Mouse (Mus musculus) mouse embryonic stem cell (cell line): Measurements from ENCODE around the gene Enox1.

Source experiments
- in situ Hi-C, 2 experiments: fragments of 300-500 bp; cut with MboI; formaldehyde crosslinking; loops; 1 replicate in 1 of 2; 3 replicates in 1 of 2; pipeline ENCODE4 v1.14.3; 2019 to 2020; ENCODE audit warnings: low sequenced_read_pairs in 2 of 2, low pct_unique_long_range_greater_than_20kb in 1 of 2, mixed read lengths in 1 of 2; ENCODE audit not compliant: unreplicated experiment in 1 of 2

Gene Enox1

DNA sequence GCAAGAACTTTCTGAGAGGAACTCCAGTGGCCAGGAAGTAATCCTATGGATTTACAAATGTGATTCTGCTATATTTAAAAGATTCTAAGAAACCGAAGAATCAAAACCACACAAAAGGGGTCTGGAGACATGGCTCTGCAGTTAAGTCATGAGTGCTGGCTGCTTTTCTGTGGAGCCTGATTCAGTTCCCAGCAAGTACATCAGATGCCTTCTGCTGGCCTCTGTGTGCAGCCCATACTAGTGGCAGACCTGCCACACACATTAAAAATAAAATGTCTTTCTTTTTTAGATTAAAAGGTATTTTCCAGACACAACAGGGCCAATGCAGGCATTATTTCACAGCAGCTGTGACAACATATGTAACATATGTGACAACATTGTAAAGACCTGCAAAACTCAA is 235.9 kb downstream of the Enox1 start:
- in situ Hi-C loops = no loop called here

DNA sequence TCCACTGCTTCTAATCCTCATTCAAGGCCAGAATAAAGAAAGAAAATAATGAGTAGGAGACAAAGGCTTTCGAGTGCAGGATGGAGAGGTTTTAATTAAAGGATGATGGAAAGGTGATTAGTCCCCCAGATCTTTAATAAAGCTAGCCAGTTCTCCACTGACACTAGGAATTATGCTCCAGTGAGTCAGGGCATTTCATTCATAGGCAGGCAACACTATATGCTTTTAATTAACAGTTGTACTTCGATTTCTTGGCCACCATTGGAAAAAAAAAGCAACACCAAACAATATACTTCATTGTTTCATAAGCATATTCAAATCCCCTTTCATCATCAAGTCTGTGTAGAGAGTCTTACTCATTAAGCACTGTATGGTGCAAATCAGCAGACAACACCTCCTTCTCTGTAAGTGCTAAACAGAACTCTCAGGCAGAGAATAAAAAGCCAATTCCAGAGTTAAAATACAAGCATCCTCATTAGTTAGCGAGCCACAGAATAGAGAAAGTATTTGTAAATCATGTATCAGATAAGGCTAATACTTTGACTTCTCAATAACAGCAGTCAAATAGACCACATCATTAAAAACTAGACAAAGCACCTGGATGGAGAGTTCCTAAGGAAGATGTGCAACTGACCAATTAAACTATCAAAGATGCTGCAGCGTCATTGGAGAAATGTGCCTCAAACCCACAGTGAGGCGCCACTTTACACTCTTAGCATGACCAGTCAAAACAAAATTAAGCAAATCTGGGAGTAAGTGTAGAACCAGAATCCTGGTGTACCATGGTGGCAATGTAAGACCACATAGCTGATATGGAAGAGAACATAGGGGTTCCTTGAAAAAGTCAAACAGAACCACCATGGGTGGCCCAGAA is 249.9 kb downstream of the Enox1 start:
- in situ Hi-C loops = no loop called here

DNA sequence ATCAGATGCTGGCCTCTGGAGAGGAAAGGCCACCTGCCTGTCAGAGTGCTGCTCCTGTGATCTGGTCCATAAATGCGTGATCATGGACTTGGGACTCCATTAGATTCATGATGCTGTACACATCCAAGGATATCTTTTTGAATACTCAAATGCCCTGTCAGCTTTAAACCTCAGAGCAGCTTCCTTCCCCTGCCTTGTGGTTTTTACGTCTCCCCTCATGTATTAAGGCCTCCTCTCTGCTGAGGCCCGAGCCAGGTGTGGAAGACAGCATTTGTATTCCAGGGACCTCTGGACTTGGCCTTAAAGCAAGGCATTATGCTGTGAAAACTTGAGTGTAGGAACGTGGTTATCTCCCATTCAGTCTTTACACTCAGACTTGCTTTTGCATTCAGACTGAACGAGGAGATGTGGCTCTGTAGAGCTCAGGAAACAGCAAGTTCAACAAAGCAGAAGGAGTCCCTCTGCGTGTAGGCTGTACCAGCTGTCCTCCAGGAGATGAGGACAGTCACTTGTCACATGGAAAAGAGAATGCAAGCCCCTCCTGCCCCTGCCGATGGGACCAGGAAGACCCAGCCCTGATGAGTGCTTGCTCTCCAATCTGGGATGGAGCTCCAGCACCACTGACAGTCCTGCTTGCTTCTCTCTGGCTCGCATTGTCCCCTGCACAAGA is 252.8 kb downstream of the Enox1 start:
- in situ Hi-C loops = no loop called here

DNA sequence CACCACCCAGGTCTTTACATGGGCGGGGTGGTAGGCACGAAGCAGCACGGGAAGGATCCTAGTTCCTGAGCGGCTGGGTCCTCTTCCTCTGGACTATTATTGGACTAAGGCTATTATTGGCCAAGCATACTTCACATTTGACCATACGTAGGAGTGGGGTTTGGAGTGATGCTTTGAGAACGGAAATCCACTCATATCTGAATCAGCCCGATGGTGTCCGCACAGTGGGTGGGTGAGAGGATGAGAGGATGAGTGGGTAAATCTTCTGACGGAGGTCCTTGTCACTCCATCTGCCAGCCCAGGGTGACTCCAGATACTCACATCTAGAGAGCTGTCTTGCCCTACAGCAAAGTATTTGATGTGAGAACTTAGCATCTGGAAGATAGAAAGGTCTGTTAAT is 253.8 kb downstream of the Enox1 start:
- in situ Hi-C loops = no loop called here

DNA sequence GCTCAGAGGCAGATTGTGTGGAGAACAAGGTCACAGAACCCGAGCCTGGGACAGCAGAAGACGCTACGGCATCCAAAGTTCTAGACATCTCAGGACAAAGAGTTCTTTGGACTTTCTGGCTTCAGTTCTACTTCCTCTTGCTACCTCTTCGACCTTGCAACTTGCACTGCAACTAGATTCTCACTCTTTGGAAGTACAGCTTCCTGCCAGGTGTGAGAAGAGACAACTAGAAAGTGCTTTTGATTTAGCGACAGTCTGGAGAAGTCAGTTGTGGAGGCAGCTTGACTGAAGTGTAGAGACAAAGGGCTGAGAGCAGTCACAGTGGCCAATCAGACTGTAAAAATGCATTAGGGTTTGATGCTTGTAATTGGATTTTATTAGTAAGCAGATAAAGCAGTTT is 256.5 kb downstream of the Enox1 start:
- in situ Hi-C loops = no loop called here

DNA sequence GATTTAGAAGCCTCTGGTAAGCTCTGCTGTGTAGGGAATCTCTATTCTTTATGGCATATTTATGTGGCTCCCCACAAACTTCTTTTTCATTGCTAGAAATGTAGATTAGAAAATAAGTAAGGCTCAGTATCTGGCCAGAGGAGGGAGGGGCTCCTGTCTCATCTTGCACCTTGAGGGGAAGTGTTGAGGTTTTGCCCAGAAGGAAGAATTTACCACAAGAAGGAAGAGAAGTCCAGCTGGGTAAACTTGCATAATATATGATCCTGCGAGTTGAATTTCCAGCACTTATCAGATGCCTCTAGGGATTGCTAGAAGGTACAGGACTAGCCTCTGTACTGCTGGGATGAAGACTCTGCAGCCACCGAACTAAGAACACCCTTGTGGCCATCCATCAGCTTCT is 259.8 kb downstream of the Enox1 start:
- in situ Hi-C loops = no loop called here

DNA sequence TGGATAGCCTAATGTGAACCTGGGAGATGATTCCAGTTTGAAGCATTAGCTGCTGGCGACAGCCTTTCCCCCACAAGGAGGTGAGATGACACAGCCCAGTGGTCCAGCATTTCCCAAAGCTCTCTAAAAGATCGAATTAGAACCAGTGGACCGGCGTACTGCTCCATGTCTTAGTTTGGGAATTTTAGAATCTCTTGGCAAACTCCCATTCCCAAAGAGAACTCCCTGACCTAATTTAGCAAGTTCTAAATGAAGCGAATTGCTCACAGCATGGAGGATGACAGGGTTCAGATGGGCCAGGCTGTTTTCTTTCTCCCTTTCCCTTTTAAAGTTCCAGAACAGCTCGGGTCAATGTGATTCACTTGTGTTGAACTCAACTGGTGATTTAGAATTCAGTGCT is 264.5 kb downstream of the Enox1 start:
- in situ Hi-C loops = no loop called here

DNA sequence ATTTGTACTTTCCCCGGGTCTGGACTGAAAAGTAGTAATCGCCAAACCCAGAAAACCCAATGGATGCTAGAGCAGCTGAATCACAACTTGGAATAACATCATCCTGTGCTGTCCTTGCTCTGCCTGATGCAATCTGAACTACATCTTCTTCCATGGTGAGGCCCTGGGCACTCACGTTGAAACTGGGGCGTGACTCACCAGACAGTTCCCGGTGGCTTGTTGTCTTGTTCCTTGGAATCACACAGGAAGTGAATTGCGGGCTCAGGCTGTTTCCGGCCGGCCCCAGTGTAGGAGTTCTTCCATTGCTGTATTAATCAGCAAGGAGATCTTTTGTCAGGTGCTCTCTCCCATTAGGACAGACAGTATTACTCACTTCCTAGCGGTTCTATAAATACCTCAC is 266.6 kb downstream of the Enox1 start:
- in situ Hi-C loops = no loop called here

DNA sequence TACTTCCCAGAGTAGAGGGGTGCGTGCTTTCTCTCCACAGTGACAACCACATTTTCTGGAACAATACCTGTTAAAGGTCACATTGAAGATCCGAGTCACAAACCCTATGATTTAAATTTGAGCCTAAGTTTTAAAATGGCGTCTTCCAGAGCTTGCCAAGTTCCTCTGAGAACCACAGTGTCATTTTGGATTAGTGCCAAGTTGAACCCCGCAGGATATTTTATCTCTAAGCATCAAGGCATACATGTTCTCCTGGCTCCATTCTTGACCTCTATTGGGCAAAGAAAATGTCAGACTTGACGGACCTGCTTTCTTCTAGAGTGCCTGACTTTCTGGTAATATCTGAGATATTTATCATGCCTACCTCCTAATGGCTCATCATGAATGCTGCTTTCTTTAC is 282.9 kb downstream of the Enox1 start:
- in situ Hi-C loops = no loop called here

DNA sequence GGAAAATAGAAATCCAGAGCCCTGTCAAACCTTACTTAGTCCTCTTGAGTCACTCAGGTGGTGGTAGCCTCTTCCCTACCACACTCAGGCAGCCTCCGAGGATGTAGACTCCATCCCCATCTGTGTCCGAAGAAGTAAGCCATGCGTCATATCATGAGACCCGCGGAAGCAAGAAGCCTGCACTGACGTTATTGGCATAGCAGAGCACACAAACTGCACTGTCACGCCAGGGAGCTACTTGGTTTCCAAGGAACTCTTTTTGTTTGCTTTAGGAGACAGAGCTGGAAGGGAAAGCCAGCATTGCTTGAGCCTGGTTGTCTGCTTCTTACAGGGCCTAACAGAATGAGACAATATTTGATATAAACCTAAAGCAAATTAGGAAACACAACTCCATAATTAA is 284.2 kb downstream of the Enox1 start:
- in situ Hi-C loops = no loop called here

DNA sequence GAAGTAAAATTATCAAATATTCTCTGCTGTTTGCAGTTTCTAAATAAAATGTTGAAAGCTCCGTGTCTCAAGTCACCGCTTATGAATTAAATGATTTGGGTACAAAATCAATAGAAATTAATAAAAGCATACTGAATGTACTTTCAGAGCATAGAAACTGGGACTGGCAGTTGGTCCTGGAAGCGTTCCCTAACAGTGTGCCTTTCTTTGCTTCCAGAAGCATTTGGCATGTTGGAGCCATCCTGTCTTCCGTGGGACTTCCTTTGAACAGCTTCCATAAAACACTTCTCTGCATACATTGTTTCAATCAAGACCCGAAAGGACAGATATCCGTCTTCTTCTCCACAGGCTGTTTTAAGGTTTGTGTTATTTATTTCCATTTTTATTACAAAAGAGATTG is 285.0 kb downstream of the Enox1 start:
- in situ Hi-C loops = no loop called here

DNA sequence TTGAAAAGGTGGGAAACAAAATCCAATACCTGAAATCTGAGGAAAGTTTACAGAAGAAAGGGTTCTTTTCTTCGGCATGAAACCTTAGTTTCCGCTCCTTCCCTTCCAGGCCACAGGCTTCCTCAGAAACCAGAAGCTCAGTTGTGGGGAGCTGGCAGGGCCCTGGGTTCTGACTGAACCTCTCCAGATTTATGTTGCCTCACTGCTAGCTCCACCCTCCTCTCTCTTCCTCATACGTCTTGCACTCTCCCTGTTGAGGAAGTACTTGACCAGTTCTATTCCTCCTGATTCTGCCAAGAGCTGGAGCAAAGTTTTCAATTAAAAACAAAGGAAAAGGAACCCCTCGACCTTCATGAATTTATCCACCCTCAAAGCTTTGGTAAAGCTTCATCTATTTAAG is 291.4 kb downstream of the Enox1 start:
- in situ Hi-C loops = no loop called here

DNA sequence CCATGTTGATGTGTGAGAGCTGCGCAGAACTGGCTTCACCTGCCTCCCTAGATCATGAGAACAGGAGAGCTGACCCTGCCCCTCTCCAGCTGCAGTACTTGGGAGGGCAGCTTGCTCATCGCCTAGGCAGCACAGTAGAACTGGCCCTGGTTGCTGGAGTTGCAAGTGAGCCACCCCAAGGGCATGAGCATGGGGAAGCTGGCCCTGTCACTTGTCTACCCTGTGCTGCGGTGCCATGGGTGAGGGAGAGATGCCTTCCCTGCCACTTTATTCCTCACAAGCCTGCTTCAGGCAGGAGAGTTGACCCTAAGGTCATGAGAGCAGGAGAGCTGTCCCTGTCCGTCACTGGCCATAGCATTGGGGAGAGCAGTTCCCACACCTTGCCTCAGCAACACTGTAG is 295.4 kb downstream of the Enox1 start:
- in situ Hi-C loops = no loop called here

DNA sequence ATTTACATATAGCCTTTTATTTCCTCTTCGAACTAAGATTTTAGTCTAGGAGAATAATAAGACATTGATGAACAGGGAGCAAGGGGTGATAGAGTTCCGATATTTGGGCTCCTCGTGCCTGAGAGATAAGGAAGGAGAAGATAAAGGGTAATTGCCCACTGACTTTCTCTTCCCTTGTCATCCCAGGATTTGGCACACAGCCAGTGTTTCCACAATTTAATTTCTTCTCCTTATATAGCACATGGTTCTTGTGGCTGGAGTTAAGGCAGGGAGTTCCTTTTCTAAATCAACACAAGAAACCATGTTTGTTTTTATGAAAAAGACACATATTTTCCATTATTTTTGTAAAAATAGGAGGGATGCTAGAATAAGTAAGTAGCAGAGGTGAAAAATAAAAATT is 299.5 kb downstream of the Enox1 start:
- in situ Hi-C loops = no loop called here

DNA sequence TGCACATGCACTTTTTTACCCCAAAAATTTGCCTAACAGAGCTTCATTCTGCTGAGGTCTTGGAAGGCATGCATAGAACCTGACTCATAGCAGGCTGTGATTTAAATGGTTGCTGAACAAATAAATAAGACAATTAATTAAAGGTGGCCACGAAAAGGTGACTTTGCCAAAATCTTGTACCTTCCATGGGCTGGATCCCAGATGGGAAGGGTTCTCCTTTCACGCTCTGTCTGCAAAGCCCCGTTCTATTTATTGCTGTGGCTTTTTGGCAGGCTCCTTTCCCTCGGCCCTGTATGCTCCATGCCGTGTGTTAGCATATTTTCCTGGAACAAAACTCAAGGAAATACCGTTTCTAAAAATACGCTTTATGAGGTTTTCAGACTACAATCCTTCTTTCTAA is 300.3 kb downstream of the Enox1 start:
- in situ Hi-C loops = no loop called here

DNA sequence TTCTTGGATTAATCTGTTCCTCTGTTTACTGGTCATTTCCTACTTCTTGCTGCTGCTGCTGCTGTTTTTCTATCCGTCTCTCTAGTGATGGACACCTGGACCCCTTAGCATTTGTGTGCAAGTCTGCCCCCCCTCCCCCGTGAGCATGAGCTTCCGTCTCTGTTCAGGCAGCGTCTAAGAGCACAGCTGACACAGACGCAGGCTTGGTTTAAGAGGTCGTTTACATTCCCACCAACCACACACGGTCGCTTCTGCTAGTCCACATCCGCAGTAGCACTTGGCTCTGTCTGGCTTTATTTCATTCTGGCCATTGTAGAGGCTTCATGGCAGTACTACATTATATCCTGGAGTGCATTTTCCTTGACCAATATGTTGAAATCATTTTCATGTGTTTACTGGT is 301.7 kb downstream of the Enox1 start:
- in situ Hi-C loops = no loop called here

DNA sequence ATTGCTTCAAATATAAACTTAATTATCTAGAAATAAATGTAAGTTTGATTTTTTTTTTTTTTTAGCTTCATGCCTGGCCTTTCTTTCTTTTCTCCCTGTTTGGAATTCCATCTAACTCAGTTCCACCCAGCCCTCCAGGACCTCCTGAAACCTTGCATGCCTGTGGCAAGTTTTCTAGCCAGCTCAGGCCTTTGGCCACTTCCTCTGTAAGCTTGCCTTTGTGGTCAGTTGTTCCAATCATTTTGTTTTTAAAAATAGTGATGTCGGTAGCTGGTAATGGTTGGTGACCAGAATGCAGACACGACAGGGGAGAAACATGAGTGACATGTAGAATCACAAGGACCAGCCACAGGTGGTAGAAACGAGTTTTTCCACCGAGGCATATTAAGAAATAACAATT is 307.4 kb downstream of the Enox1 start:
- in situ Hi-C loops = no loop called here

DNA sequence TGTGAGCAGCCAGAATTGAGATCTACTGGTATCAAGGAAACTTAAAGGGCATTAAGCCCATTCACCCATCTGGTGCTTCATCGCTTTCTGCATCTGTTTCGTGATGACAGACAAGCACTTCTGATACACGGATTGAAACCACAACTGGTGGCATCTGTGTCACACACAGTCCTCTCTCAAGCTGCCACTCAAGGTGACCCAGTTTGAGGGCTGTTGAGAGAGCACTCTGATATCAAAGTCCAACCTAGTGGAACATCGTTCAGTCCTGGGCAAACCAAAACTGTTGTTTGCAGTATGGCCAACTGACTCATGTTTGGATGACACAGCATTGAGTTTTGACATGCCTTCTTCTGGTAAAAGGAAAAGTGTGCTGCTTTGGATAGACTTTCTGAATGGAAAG is 308.2 kb downstream of the Enox1 start:
- in situ Hi-C loops = no loop called here

DNA sequence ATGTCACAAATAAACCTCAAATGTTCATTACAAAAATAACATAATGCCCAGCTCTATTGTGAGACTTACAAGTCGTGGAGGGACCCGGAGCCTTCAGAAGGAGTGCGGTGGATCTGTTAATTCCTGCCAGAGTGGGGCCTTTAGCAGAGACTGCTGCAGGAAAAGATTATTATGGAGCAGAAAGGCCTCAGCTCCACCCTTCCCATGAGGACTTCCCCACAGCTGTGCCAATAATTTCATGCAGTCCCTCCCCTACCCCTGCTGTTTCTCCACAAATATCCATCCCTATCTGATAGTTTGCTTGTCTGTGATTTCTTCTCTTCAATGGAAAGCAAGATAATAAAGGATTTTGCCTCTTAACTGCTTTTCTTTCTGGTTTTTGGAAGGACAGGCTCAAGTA is 314.0 kb downstream of the Enox1 start:
- in situ Hi-C loops = no loop called here

DNA sequence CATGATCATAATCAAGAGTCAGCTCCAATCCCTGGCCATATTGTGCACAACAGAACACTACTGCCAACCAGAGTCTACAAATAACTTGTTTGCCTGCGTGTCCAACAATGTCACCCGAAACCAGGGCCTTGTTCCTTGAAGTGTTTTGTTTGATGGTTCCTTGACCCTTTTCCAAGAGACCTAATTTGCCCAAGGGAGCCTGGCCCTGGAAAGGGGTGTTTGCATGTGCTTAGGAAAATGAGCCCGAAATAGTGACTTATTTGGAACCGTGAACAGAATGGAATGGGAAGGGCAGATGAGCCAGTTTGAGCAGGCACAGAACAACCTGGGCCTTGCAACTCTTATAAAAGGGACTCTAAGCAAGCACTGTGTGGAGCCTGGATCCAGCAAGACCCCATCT is 316.9 kb downstream of the Enox1 start:
- in situ Hi-C loops = no loop called here
